Mouse (Mus musculus): ENCODE results near the gene Sphk2. TPM values are rescaled to one million over a fixed set of nuclear protein-coding genes. Genes with fewer than 3 reads are reported as not detected.

The Sphk2 gene
- total RNA-seq, 2 experiments from 2014 or later, result 15.2 to 15.6 TPM

DNA sequence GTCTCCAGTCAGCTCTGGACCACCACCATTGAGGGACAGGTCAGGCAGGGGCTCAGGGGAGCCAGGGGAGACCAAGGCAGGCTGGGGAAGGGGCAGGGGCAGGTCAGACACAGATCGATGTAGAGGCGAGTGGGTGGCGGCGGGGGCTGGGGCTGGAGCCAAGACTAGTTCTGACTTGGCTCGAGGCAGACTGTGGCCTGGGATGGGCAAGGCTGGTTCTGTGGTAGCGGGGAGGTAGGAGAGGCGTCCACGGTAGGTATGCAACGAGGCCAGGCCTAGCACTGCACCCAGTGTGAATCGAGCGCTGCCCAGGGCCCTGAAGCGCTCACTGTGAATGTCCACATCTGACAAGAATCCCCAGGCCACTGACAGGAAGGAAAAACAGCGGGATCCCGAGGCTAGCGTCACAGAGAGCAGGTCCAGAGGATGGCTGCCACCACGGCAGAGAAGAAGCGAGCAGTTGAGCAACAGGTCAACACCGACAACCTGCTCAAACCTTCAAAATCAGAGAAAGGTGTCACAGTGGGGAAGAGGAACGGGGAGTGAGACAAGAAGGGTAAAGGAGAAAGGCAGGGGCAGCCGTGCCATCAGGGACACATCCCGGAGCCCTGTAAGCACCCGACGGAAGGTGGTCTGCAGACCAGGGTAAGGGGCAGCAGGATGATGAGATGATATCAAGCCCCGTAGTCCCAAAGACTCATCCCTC lies 6.3 kb downstream of the Sphk2 start:
- DNase-seq (ENCODE audit: low spot score), result no peak

DNA sequence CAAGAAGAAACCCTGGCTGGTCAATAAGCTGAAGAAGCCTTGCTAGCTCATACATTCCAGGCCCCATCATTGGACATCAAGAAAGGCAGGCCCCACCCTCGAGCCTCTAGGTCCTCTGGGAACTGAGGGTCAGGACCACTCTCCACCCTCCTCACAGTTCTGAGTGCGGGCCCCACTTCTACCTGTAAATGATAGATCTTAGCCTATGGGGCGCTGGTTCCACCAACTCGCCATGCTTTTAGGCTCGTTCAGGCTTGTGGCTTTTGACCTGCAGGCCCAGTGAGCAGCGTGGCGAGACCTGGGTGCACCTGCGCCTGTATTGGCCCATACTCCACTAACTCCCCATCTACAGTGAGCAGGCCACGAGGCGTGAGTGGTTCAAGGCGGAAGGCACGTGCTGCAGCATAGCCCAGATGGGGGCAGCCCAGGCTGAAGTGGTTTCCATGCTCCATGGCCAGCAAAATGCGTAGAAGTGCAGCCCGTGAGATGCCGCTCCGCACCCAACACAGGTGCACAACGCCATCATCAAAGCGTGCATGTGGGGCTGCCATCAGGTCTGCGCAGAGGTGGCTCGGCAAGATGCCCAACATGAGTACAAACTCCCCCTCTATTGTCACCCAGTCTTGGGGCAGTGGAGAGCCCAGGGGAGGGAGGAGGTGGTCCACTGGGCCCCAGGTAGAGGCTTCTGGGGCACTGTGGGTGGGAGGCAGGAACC lies 7.2 kb downstream of the Sphk2 start:
- no peak for DNase-seq (ENCODE audit: low spot score)

DNA sequence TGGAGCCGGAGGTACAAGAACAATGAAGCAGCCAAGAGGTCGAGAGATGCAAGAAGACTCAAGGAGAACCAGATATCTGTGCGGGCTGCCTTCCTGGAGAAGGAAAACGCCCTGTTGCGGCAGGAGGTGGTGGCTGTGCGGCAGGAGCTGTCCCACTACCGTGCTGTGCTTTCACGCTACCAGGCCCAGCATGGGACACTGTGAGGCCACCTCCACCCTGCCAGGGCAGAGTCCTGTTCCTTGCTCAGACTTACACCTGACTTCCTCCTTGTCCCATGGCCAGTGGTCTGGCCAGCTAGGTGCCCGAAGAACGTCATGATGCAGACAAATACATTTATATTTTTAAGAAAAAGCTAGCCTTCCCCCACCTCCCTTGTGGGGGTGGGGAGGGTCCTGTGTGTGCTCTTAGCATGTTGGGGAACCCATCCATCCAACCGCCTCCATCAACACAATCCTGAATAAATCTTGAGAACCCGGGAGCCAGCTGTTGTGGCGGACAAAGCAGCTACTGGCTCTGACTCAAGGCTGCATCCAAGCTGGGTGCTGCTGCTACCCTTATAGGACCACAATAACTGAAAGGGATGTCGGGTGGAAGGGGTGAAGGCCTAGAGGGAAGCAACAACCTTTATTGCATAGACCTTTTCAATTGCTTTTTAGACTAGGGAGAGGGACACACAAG lies 8.0 kb downstream of the Sphk2 start:
- DNase-seq (ENCODE audit: low spot score), result no peak

DNA sequence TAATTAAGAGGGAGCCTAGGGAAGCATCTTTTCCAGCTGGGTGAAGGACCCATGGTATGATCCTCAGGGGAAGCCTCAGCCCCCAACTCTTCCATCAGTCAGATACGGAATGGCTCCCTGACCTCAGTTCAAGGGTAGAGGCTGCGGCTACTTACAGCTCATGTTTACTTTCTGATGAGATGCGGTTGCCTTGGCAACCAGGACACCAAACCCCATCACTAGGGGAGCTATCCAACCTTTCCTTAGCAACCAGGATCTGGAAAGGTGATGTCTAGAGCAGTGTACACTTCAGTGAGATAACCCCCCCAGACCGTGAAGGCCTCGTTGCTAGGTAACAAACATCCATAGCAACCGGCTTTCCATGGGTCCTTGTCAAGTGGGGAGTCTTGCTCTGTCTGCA lies 8.8 kb downstream of the Sphk2 start:
- no peak for DNase-seq (ENCODE audit: low spot score)

DNA sequence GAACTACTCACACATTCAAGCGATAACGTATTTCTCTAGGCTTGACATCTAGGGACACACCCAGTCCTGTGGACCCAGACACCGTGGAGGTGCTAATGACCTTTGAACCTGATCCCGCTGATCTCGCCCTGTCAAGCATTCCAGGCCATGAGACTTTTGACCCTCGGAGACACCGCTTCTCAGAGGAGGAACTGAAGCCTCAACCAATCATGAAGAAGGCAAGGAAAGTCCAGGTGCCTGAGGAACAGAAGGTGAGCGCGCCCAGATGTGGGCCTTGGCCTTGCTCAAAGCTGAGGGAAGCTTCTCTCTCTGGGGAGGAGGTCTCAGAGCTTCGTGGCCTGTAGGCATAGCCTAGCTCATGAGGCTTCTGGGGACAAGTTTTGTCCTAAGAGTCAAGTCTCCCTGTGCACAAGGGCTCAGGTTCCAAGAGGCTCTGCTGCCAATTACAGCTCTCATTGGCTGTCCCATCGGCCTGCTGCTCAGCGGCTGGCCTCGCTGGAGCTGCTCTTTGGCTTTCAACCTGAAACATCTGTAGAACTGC lies 9.5 kb downstream of the Sphk2 start:
- peak; percentile 74 for DNase-seq (ENCODE audit: low spot score)

DNA sequence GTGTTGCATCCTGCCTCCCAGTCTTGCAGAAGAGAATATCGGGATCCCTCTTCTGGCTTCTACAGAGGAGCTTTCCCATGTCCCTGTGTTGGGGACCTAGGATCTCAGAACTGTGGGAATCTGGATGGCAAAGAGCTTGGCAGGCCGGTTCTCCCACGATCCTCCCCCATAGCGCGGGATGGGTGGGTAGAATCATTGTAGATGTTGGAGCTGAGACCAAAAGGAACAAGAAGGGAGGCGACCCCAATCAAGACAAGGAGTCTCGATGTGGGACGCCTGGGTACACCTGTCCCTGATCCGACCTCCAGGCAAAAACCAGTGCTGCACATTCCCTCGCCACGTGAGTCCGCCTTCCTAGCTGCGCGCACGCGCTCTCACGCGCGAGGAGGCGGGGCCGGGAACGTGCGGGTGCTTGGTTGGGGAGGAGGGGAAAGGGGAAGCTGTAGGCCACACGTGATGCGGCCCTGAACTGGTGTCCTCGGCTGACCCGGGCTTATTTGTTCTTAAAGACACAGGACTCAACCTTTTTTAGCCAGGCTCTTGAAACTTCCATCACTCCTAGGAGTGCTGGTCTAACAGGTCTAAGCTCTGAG lies 10.3 kb downstream of the Sphk2 start:
- DNase-seq (ENCODE audit: low spot score), result peak; percentile 98

DNA sequence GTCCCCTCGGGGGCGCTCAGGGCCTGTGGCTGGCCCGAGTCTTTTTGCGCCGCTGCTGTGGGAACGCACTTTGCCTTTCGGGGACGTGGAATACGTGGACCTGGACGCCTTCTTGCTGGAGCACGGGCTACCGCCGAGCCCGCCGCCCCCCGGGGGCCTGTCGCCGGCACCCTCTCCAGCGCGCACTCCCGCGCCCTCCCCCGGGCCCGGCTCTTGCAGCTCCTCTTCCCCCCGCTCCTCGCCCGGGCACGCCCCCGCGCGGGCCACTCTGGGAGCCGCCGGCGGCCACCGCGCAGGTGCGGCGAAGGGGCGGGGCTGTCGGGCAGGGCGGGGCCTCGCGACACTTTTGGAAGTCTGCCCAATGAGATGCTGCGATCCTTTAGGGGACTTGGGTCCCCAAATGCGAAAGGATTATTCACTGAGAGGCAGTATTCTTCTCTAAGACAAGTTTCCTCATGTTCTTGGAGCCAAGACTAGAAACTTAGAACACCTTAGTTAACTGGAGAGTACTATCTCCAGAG lies 11.0 kb downstream of the Sphk2 start:
- peak; percentile 87 for DNase-seq (ENCODE audit: low spot score)

DNA sequence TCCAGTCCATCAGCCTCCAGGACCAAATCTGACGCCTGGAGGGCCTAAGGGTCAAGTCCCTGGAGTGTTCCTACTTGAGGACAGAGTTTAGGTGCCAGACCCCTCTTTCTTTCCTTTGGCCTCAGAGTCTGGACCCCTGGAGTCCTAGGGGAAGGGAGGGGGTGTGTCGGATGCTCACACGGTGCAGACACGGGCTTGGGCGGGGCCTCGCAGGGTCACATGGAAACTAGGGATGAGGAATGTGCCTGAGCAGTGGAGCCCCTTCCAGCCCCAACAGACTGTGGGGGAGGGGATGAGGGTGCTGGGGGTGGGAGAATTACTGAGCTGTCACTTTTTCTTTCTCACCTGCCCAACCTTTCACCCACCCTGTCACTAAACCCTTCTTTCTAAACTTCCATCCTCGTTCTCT lies 11.9 kb downstream of the Sphk2 start:
- peak; percentile 90 for DNase-seq (ENCODE audit: low spot score)

DNA sequence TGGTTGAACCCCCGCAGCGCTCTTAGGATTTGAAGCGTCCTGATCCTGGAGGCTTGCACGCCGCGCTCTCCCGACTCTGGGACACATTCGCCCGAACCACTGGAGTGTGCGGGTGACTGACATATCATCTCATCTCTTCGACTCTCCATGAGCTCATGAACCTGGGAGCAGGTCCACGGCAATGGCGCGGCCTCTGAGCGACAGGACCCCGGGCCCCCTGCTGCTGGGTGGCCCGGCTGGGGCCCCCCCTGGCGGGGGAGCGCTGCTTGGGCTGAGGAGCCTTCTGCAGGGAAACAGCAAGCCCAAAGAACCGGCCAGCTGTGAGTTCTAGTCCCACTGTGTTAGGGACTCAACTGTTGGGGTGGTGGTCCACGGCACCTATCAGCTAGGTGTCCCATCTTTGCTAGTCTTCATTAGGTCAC lies 12.3 kb downstream of the Sphk2 start:
- no peak for DNase-seq (ENCODE audit: low spot score)

DNA sequence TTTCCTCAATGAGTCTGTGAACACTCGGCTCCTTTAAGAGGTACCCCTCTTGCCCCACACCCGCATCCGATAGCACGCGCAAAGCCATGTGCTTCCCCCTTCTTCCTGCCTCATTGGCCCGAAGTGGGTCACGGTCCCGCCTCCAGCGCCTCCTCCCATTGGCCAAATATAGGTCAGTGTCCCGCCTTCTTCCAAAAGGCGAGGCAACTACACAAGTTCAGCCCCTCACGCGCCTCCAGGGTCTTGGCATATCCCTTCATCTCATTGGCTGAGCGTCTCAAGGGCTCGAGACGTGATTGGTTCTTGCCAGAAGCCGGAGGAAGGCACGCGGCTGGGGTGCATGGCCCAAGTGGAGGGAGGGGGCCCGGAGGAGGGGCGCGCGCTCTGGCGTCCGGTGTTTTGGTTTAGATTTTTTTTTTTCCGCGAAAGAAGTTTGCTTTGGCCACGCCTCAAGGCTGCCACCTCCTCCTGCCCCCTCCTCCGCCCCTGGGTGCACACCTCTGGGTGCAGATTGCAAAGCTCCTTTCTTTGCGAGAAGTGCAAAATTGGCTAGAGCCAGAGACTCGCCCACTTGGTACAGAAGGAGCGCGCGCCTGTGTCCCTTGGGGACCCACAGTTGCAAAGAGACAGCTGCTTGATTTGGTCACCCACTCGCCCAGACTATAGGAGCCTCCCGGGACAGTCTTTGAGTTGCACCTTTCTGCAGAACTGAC lies 12.9 kb downstream of the Sphk2 start, which contains the start of gene Dbp:
TSS of gene Dbp (plus strand) at position 359 of the 713 bp plus-strand sequence.
- peak; percentile 100 for DNase-seq (ENCODE audit: low spot score)

DNA sequence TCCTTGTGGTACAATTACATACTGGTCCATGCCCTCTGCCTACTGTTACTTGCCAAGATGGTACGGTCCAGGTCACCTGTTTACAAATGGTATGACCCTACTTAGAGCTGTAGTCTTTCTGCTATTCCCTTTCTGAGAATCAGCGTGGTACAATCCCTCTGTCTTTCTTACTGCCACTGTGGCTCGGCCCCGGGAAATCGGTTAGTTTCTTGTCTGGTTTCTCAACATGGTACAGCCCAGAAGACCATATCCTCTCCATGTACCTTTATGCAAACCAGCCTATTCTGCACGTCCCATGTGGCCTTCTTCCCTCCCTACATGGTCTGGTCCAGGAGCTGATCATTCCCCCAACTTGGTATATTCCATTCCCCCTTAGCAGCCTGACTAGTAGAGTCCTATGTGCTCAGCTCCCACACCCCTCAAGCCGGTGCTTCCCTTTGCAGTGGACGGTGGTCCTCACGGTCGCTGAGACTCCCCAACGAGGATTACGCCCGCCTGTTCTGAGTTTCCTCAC lies 13.7 kb downstream of the Sphk2 start:
- peak; percentile 66 for DNase-seq (ENCODE audit: low spot score)

DNA sequence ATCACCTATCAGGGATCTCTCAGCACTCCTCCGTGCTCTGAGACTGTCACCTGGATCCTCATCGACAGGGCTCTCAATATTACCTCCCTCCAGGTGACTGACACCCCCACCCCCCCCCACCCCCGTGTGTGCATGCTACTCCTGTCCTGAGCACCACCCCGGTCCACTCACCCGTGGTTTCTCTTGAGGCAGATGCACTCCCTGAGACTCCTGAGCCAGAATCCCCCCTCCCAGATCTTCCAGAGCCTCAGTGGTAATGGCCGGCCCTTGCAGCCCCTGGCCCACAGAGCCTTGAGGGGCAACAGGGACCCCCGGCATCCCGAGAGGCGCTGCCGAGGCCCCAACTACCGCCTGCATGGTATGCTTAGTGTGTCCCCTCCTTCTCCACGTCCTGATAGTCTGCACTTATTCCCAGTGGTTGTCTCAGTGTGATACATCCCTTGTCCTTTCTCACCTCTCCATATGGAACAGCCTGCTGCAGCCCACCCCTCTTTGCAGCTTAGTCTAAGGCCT lies 14.2 kb downstream of the Sphk2 start:
- no peak for DNase-seq (ENCODE audit: low spot score)

DNA sequence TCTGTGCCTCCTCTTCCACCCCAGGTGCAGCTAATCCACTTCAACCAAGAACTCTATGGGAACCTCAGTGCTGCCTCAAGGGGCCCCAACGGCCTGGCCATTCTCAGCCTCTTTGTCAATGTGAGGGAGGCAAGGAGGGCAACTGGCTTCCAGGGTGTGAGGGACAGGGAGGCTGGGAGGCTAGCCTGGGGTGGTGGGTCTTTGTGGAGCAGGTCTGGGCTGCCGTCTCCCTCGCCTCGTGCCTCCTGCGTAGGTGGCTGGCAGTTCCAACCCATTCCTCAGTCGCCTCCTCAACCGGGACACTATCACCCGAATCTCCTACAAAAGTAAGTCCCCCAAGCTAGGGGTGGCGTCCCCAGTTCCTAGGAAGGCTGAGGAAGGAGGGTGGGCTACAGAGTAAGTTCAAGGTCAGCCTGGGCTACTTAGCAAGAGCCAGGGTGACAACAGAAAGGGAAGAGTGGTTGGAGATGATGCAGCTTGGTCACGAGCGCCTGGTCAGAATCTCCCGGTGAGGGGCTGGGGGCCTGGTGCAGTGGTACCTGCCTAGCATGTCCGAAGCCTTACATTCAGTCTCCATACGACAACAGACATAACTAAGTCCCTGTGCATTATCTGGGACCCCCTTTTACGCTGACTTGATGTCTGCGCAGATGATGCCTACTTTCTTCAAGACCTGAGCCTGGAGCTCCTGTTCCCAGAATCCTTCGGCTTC lies 14.8 kb downstream of the Sphk2 start:
- no peak for DNase-seq (ENCODE audit: low spot score)

DNA sequence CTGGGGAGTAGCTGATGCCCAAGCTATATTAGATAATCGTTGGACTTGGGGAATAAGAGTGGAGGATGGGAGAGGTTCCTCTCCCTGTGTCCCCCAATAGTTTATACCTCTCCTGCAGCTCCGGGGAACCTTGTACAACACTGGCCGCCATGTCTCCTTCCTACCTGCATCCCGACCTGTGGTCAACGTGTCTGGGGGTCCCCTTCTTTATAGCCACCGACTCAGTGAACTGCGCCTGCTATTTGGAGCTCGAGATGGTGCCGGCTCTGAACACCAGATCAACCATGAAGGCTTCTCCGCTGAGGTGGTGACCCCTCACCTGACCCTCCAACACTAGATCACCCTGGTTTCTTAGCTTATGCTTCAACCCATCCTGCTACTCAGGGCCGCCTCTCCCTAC lies 15.5 kb downstream of the Sphk2 start:
- no peak for DNase-seq (ENCODE audit: low spot score)

DNA sequence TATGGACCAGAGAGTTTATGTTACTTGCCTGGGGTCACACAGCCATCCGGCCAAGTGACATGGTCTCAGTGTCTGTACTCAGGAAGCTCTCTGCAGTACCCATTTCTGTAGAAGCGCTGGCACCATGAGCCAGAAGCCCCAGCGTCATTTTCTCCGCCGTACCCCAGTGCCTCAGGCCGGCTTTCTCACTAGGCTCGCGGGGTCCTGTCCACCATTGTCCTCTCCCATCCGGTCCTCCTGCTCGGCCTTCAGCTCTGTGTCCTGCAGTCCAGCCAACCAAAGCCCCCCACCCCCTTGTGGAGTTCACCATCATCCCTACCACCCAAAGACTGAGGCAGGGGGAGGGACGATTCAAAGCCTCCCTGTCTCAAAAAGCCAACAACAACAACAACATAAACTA lies 16.2 kb downstream of the Sphk2 start:
- no peak for DNase-seq (ENCODE audit: low spot score)

DNA sequence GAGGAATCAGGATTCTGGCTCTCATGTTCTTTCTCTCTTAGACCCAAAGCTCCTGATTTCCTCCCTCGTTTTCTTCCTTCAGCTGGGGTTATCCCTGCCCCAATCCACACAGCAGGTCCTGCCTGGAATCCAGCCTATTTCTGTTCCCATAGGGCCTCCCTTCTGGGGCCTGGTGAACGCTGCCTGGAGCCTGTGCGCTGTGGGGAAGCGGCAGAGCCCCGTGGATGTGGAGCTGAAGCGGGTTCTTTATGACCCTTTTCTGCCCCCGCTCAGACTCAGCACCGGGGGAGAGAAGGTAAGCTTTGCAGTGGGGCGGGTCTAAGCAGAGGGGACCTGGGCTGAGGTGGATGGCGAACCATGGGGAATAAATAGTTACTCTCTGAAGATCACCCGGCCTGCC lies 16.7 kb downstream of the Sphk2 start:
- DNase-seq (ENCODE audit: low spot score), result no peak

DNA sequence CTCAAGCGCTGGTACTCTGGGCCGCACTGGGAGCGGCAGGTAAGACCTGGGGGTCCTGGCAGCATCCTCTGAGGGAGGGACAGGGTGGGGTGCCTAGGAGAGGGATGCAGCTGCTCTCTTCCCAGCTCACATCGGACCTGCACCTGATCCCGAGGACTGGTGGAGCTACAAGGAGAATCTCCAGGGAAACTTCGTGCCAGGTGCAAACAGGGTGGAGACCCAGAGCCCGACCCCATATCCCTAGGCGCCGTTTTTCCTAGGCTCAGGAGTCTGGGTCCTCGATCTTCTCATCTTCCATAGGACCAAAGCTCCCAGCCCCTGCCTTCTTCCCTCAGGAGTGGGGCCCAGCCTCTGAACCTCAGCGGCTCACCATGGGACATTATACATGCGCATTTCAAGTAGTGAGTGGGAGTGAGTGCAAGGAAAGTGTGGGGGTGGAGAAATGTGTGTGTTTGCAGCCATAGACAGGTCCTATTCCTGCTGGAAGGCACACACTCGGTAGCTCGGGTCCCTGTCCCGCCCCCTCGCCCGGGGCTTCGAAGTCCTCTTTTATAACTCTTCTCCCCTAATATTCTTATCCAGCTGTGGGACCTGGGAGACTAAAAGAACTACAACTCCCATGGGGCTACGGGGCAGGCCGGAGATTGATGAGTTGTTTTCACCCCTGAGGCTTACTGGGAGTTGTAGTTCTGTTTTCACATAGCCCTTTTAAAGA lies 17.3 kb downstream of the Sphk2 start:
- peak; percentile 88 for DNase-seq (ENCODE audit: low spot score)

DNA sequence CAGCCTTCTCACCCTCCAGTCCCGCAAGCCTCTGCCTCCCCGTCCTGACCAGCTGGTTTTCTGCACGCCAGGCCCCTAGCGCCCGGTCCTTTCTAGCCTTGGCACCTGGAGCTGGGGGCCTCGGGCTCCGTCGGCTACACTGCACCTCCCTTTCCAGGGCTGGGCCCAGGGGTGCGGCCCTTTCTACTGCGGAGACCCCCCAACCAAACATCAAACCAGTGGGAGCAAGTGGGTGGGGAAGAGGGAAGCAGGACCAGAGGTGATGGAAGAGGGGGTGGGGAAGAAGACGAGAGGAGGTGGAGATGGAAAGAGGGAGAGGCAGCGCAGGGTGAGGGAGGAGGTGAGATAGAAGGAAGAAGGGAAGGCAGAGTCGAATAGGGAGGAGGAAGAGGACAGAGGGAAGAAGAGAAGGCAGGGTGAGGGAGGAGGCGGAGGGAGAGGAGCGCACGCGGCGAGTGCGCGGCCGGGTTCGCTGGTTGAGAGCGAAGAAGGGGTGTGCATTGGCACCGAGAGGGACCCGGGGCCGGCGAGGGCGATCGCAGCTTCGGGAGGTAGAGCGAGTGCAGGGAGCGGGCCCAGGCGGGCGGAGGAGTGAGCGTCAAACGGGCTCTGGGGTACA lies 18.2 kb downstream of the Sphk2 start, which contains the start of gene Car11:
TSS of gene Car11 (plus strand) at position 321 of the 619 bp plus-strand sequence.
- no peak for DNase-seq (ENCODE audit: low spot score)

DNA sequence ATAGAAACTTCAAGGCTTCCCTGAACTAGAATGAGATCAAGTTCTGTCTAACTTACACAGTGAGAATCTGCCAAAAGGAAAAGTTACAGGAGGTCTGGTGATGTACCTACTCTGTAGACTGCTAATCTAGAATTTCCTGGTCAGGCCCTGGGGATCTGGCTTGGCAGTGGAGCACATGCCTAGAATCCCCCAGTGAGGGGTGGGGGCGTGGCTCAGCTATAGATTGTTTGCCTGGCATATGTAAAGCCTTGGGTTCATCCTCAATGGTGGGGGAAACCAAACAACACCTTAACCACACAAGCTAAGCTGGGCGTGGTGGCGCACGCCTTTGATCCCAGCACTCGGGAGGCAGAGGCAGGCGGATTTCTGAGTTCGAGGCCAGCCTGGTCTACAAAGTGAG lies 19.9 kb downstream of the Sphk2 start:
- DNase-seq (ENCODE audit: low spot score), result no peak

Measured in gastrocnemius, adult 18-20 months (tissue).